Mouse (Mus musculus): ENCODE results near the gene Pde5a. TPM values are rescaled to one million over a fixed set of nuclear protein-coding genes. Genes with fewer than 3 reads are reported as not detected.

Gene Pde5a
- 32.9 TPM for polyA plus RNA-seq (2014; fragmentation: Illumina TruSeq; extraction: RNeasy Lipid Tissue Mini Kit (QIAGEN cat#74804); ENCODE audit: insufficient read depth, low read depth, low replicate concordance)

GRCm38 (mm10) chr3:122728852-122729600 is at the start of gene Pde5a:
Gene Pde5a, plus strand, starts transcription at chr3:122728947.

GRCm38 (mm10) chr3:122894772-122895171 is 166.0 kb downstream of the Pde5a start, which contains the start of gene Fabp2:
Gene Fabp2, plus strand, starts transcription at chr3:122895072.

Other genes with a start within 250 kb of the Pde5a start
- 34.5 TPM for gene Fnbp1l, start 109.2 kb upstream of the Pde5a start, polyA plus RNA-seq (2014; fragmentation: Illumina TruSeq; extraction: RNeasy Lipid Tissue Mini Kit (QIAGEN cat#74804); ENCODE audit: insufficient read depth, low read depth, low replicate concordance)
- not detected for gene Fabp2, start 166.1 kb downstream of the Pde5a start, polyA plus RNA-seq (2014; fragmentation: Illumina TruSeq; extraction: RNeasy Lipid Tissue Mini Kit (QIAGEN cat#74804); ENCODE audit: insufficient read depth, low read depth, low replicate concordance)
- not detected for gene Gm10959, start 190.4 kb downstream of the Pde5a start, polyA plus RNA-seq (2014; fragmentation: Illumina TruSeq; extraction: RNeasy Lipid Tissue Mini Kit (QIAGEN cat#74804); ENCODE audit: insufficient read depth, low read depth, low replicate concordance)
- gene 1810037I17Rik, start 195.3 kb downstream of the Pde5a start, polyA plus RNA-seq (2014; fragmentation: Illumina TruSeq; extraction: RNeasy Lipid Tissue Mini Kit (QIAGEN cat#74804); ENCODE audit: insufficient read depth, low read depth, low replicate concordance) = 164 TPM